Mouse (Mus musculus) ES-E14 (cell line): Measurements from ENCODE around the gene Trim45.

Experiments
- CHD2 ChIP-seq: IDR thresholded peaks from 2 replicates; pipeline ENCODE4 v1.6.1; 2014; ENCODE audit warnings: mild to moderate bottlenecking, low read depth, low read length, inconsistent platforms
- HCFC1 ChIP-seq: IDR thresholded peaks from 2 replicates; pipeline ENCODE4 v1.6.1; 2012; ENCODE audit warnings: low read length, inconsistent platforms, borderline replicate concordance; ENCODE audit not compliant: insufficient read depth
- ZC3H11A ChIP-seq: IDR thresholded peaks from 2 replicates; pipeline ENCODE4 v1.6.1; 2012; ENCODE audit warnings: low read depth, mild to moderate bottlenecking, inconsistent platforms, low read length, borderline replicate concordance
- ZNF384 ChIP-seq: IDR thresholded peaks from 2 replicates; pipeline ENCODE4 v1.6.1; 2012; ENCODE audit warnings: low read depth, low read length, inconsistent platforms

GRCm38 (mm10) chr3:100895500-100895899 lies 26.5 kb upstream of the Trim45 start:
- TF ChIP-seq HCFC1 (no peak), ZC3H11A (no peak), ZNF384 (no peak), CHD2 (no peak)
